Mouse (Mus musculus) kidney, adult 9 months (tissue): Measurements from ENCODE around the gene Olfr978.
"Not testable (repeated sequence)": the region's sequence is repeated elsewhere in the genome, so short reads cannot be mapped to it uniquely, and the experiment has no call there.

Experiments used
- DNase-seq: peaks from one replicate; pipeline ENCODE4 v3.0.0; 2022

Gene Olfr978

DNA sequence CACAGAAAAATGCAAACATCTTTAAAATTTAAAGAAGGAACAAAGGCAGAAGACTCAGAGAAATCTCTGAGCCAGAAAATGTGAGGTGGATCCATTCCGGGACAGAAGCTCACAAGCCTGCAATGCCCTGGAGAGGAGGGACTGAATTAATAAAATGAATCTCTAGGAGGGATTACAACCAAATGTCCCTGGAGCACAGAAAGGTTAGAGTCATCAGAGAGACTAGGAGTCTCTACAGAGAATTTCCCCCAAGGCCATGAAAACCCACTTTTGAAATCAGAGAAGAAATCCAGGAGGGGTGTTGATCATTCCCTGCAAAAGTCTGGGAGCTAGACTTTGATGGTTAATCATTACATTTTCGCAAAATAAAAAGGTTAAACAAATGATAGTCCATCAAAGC, at the start of gene Olfr978:
TSS of gene Olfr978 (plus strand) at position 301 of the 400 bp plus-strand sequence.
- no peak for DNase-seq

DNA sequence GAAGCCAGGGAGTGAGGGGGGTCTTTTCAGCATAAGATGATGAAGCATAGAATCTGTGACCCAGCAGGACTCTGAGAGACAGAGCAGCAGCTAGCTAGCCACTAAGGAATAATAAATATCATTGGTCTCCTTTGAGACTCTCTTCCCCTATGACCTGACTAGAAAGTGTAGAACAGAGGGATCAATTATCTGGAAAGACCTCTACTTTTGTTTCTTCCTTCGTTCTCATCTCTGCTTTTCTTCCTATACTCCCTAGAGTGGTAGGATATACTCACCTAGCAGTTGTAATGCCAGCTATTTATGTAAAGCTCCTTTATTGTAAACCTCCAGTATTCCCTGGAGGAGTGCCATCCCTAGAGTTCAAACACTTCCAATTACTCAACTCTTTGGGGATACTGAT, 40.0 kb upstream of the Olfr978 start, which contains the start of gene Olfr975:
TSS of gene Olfr975 (minus strand) at position 101 of the 400 bp plus-strand sequence.
- DNase-seq: no peak

DNA sequence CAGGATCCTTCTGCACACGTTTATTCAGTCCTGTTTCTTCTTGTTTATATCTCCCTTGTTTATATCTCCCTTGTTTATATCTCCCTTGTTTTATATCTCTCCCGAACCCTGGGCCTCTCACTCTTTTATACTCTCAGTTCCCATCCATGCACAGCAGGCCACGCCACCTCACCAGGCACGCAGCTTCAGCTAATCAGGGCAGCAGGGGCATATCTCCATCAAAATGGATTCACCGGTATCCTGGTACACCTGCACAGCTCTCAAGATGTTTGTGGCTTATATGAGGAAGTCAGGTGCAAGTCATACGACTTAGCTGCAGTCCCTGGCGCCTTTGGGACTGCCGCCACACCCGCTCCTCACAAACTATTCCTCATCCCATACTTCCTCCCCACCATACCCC, 30.9 kb upstream of the Olfr978 start, which contains the start of gene Olfr976:
TSS of gene Olfr976 (minus strand) at position 101 of the 400 bp plus-strand sequence.
- DNase-seq: not testable (repeated sequence)

DNA sequence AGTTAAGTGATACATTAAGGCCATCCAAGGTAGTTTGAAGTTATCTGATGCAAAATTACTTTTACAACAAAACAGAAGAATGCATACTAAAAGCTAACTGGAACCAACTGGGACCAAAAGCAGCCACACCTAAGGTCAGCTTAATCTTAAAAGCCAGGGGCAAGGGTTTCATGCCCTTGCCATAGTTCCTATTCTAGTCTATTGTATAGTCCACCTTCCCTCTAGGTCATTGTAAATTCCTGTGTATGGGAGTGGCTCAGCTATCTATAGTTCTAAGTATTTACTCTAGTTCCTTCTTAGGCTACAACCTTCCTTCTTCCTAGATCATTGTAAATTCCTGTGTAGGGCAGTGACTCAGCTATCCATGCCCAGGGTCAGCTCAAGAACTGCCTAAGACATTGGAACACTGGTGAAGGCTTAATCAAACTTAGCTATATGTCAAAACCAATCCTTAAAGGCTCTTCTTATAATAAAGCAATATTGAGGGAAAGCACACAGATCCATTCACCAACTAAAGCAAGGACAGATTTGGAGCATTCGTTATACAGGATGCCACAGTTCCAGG, 15.2 kb upstream of the Olfr978 start:
- not testable (repeated sequence) for DNase-seq

DNA sequence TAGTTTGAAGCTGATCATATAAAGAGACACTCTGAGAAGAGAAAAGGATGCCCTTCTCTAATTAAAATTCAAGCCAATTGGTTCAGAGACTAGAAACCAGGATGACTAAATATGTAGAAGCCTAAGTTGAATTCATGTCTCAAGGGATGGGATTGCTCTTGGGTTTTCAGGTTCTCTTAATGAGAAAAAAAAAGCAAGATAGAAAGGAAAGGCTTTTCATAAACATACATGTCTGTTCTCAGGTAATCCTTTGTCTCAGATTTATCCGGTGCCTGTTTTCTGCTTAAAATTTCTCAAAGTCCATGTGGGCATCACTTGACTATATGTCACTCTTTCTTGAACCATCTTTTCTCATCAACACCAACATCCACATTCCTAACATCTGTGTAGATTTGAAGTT, 11.5 kb downstream of the Olfr978 start, which contains the start of gene Olfr979:
TSS of gene Olfr979 (minus strand) at position 101 of the 400 bp plus-strand sequence.
- DNase-seq: no peak

DNA sequence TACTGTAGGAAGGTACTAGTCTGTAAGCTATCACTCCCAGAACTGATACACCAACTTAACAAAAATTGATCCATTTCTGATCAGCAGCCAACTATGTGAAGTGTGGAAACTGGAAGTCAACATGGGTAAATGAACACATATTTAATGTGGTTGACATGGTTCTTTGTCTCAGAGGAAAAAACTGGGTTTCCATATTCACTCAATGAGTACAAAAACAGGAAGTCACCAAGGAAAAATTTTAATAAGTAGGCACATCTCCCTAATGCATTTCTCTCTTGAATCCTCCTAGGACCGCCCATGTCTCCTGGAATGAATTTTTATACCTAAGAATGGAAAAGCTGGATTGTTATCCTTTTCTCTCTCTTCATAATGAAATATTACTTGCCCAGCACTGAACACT, 17.6 kb downstream of the Olfr978 start, which contains the start of gene Olfr980:
TSS of gene Olfr980 (minus strand) at position 101 of the 400 bp plus-strand sequence.
- DNase-seq: no peak

DNA sequence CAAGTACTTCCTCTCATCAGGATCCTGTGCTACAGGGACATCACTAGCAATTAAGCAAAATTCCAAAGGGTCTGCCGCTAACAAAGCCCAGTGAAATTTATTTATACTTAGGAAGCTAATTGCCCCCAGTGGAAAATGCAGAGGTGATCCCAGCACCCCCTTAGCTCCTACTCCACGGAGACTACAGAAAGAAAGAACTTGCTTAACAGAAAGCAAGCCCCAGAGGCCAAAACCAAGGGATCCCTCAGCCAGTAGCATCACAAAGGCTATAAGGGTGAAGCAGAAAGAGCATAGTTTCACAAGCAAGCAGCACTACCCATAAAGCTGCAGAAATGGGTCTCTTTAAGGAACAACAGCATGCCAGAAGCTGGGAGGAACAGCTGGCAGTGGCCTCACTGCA, 29.3 kb downstream of the Olfr978 start, which contains the start of gene Olfr981:
TSS of gene Olfr981 (plus strand) at position 301 of the 400 bp plus-strand sequence.
- DNase-seq: no peak
